ENCODE assay signal across 21 mouse cellular contexts in genomic region chr4:53408821-53409220, GRCm38 (mm10). TPM values are rescaled to one million over a fixed set of nuclear protein-coding genes. Genes with fewer than 3 reads are reported as not detected.
A peak's percentile ranks its signal among the peaks of the same experiment; 100 is the strongest.
DNase-seq lines count a peak whose midpoint lies in the region; ATAC-seq and TF ChIP-seq lines count a peak whose summit lies in the region.
"Had no signal": no experiment of that assay in that cellular context is flagged by ENCODE, and none has a peak within 500 bp of the region (broad histone marks: within the 10 kb centered on the region; RNA-seq: fewer than 3 reads in every experiment).

No protein-coding gene starts in this region.

- no peaks in the 10 kb centered on the region for H3K27me3 ChIP-seq in forebrain, embryonic 16.5 days (replicated peaks; ENCODE audit: control insufficient read depth, insufficient read depth, low read length)
- no peaks in the 10 kb centered on the region for H3K27me3 ChIP-seq in forebrain, embryonic 15.5 days
- no peaks in the 10 kb centered on the region for H3K27me3 ChIP-seq in hindbrain, embryonic 16.5 days (replicated peaks; ENCODE audit: control insufficient read depth, insufficient read depth, low read length)
- no peaks in the 10 kb centered on the region for H3K27me3 ChIP-seq in hindbrain, embryonic 12.5 days
- H3K27me3 ChIP-seq in myocyte (ENCODE audit: control insufficient read depth, insufficient read depth, insufficient read length): no peaks in the 10 kb centered on the region
- H3K27me3 ChIP-seq: embryonic facial prominence, embryonic 12.5 days; forebrain, embryonic 12.5 days had no signal

- H3K4me3 ChIP-seq in forebrain, embryonic 16.5 days (replicated peaks; ENCODE audit: low read length): no peak overlapping the region
- H3K4me3 ChIP-seq in forebrain, embryonic 15.5 days: no peak overlapping the region
- H3K4me3 ChIP-seq in hindbrain, embryonic 16.5 days (ENCODE audit: low read length): no peak overlapping the region
- H3K4me3 ChIP-seq in hindbrain, embryonic 12.5 days: no peak overlapping the region
- H3K4me3 ChIP-seq in myocyte: no peak overlapping the region
- H3K4me3 ChIP-seq: embryonic facial prominence, embryonic 10.5 days; embryonic facial prominence, embryonic 12.5 days; erythroblast, embryonic 14.5 days; forebrain, embryonic 10.5 days; forebrain, embryonic 12.5 days had no signal

- no peaks in the 10 kb centered on the region for H3K9me3 ChIP-seq in forebrain, embryonic 16.5 days (ENCODE audit: control insufficient read depth, low read length)
- H3K9me3 ChIP-seq in forebrain, embryonic 15.5 days: no peaks in the 10 kb centered on the region
- H3K9me3 ChIP-seq in hindbrain, embryonic 16.5 days (ENCODE audit: control insufficient read depth, low read length): no peaks in the 10 kb centered on the region
- H3K9me3 ChIP-seq in hindbrain, embryonic 12.5 days (replicated peaks): no peaks in the 10 kb centered on the region
- H3K9me3 ChIP-seq: embryonic facial prominence, embryonic 10.5 days; embryonic facial prominence, embryonic 12.5 days; forebrain, embryonic 10.5 days; forebrain, embryonic 12.5 days had no signal

- no peaks in the 10 kb centered on the region for H3K4me1 ChIP-seq in forebrain, embryonic 16.5 days (replicated peaks; ENCODE audit: control insufficient read depth, insufficient read depth, low read length)
- no peaks in the 10 kb centered on the region for H3K4me1 ChIP-seq in forebrain, embryonic 15.5 days
- H3K4me1 ChIP-seq in hindbrain, embryonic 16.5 days (ENCODE audit: control insufficient read depth, insufficient read depth, low read depth, low read length): no peaks in the 10 kb centered on the region; the same call in 1 of the 2 replicates
- H3K4me1 ChIP-seq in hindbrain, embryonic 12.5 days: no peaks in the 10 kb centered on the region
- H3K4me1 ChIP-seq: forebrain, embryonic 12.5 days had no signal

- no peak overlapping the region for H3K27ac ChIP-seq in forebrain, embryonic 16.5 days (ENCODE audit: low read length)
- H3K27ac ChIP-seq in forebrain, embryonic 15.5 days (replicated peaks): no peak overlapping the region
- H3K27ac ChIP-seq in hindbrain, embryonic 16.5 days (ENCODE audit: low read depth, low read length): no peak overlapping the region
- H3K27ac ChIP-seq in hindbrain, embryonic 12.5 days: no peak overlapping the region
- H3K27ac ChIP-seq: embryonic facial prominence, embryonic 10.5 days; embryonic facial prominence, embryonic 12.5 days; forebrain, embryonic 10.5 days; forebrain, embryonic 12.5 days had no signal

- intact Hi-C loops in left cerebral cortex, postnatal 10 days (cut with DNase I): no loop called here

- peak; percentile 62 for DNase-seq in A20 (ENCODE audit: low read depth, low spot score)
- DNase-seq in left cerebral cortex, postnatal 10 days (ENCODE audit: extremely low spot score in 1 of 2, low spot score in 2 of 2): no peak
- DNase-seq: adrenal gland, postnatal 10 days; adrenal gland, postnatal 25 days; cerebellum, adult 11 months; cerebellum, adult 18-20 months; cerebellum, adult 8-10 months; cerebellum, adult 9-11 months; cerebellum, postnatal 14 days; cerebellum, postnatal 36 days had no signal

- no peak overlapping the region for H3K9ac ChIP-seq in forebrain, embryonic 16.5 days (replicated peaks; ENCODE audit: low read depth, low read length)
- H3K9ac ChIP-seq in forebrain, embryonic 15.5 days (replicated peaks): no peak overlapping the region
- no peak overlapping the region for H3K9ac ChIP-seq in hindbrain, embryonic 16.5 days (ENCODE audit: low read depth, low read length)
- no peak overlapping the region for H3K9ac ChIP-seq in hindbrain, embryonic 12.5 days
- H3K9ac ChIP-seq: embryonic facial prominence, embryonic 12.5 days; forebrain, embryonic 12.5 days had no signal

- no peak overlapping the region for H3K4me2 ChIP-seq in forebrain, embryonic 16.5 days (ENCODE audit: low read length)
- no peak overlapping the region for H3K4me2 ChIP-seq in forebrain, embryonic 15.5 days (replicated peaks)
- no peak overlapping the region for H3K4me2 ChIP-seq in hindbrain, embryonic 16.5 days (ENCODE audit: low read length)
- no peak overlapping the region for H3K4me2 ChIP-seq in hindbrain, embryonic 12.5 days (replicated peaks)
- H3K4me2 ChIP-seq in myocyte (ENCODE audit: low read depth): peak overlapping the region; percentile 61
- H3K4me2 ChIP-seq: embryonic facial prominence, embryonic 12.5 days; forebrain, embryonic 12.5 days had no signal

- no peak for TF ChIP-seq POLR2A in myocyte (IDR thresholded peaks at IDR 0.05; ENCODE audit: insufficient read length, low read depth)

- ATAC-seq in forebrain, embryonic 16.5 days: 0 out of 2 replicates have a peak, but pooled peaks have one; percentile 10
- no peak for ATAC-seq in forebrain, embryonic 15.5 days (replicated peaks)
- ATAC-seq in hindbrain, embryonic 16.5 days: 0 out of 2 replicates have a peak, but pooled peaks have one; percentile 20
- ATAC-seq in hindbrain, embryonic 12.5 days (ENCODE audit: low FRiP score): no peak
- ATAC-seq: forebrain, embryonic 14.5 days had no signal

- H3K36me3 ChIP-seq in forebrain, embryonic 16.5 days (ENCODE audit: control insufficient read depth, insufficient read depth): no peaks in the 10 kb centered on the region
- no peaks in the 10 kb centered on the region for H3K36me3 ChIP-seq in forebrain, embryonic 15.5 days
- H3K36me3 ChIP-seq in hindbrain, embryonic 16.5 days (ENCODE audit: control insufficient read depth, insufficient read depth, low read length): no peaks in the 10 kb centered on the region
- no peaks in the 10 kb centered on the region for H3K36me3 ChIP-seq in hindbrain, embryonic 12.5 days
- no peaks in the 10 kb centered on the region for H3K36me3 ChIP-seq in myocyte (ENCODE audit: control insufficient read depth, insufficient read depth)
- H3K36me3 ChIP-seq: embryonic facial prominence, embryonic 10.5 days; embryonic facial prominence, embryonic 12.5 days; forebrain, embryonic 10.5 days; forebrain, embryonic 12.5 days had no signal

- WGBS in forebrain, embryonic 16.5 days: 51% methylated on average over 8 of the region's 8 CpGs
- 53% methylated on average over 8 of the region's 8 CpGs for WGBS in forebrain, embryonic 15.5 days
- WGBS in hindbrain, embryonic 16.5 days: 75% methylated on average over 8 of the region's 8 CpGs
- 84% methylated on average over 8 of the region's 8 CpGs for WGBS in hindbrain, embryonic 12.5 days

- no peaks in the 10 kb centered on the region for H3K79me2 ChIP-seq in myocyte (ENCODE audit: control insufficient read depth, insufficient read depth)

- H3ac ChIP-seq in myocyte (ENCODE audit: control insufficient read depth, insufficient read length): no peak overlapping the region

TF ChIP-seq in myocyte, 11 proteins besides CTCF, POLR2A, EP300 and RAD21:
- no peak for TF ChIP-seq SRF (IDR thresholded peaks at IDR 0.05; ENCODE audit: control insufficient read depth, insufficient read length, low read depth)
- no peak for TF ChIP-seq USF1 (IDR thresholded peaks at IDR 0.05; ENCODE audit: low read depth)
- TF ChIP-seq E2F4 (IDR thresholded peaks at IDR 0.05; ENCODE audit: insufficient read depth): no peak
- no peak for TF ChIP-seq TCF3 (IDR thresholded peaks at IDR 0.05; ENCODE audit: insufficient read length, low read depth)
- no peak for TF ChIP-seq TCF12 (IDR thresholded peaks at IDR 0.05; ENCODE audit: insufficient read depth, poor library complexity, severe bottlenecking)
- TF ChIP-seq MAX (IDR thresholded peaks at IDR 0.05; ENCODE audit: low read depth): no peak
- no peak for TF ChIP-seq REST (IDR thresholded peaks at IDR 0.05; ENCODE audit: insufficient read depth, insufficient read length)
- TF ChIP-seq MYOD1 (IDR thresholded peaks at IDR 0.05; ENCODE audit: control insufficient read depth in 1 of 3, insufficient read length in 2 of 3, low read depth in 2 of 3): no peak
- no peak for TF ChIP-seq POLR2AphosphoS2 (IDR thresholded peaks at IDR 0.05; ENCODE audit: insufficient read length, low read depth)
- no peak for TF ChIP-seq MYOG (IDR thresholded peaks at IDR 0.05; ENCODE audit: control insufficient read depth in 1 of 3, insufficient read depth in 1 of 3, insufficient read length in 2 of 3, low read depth in 2 of 3)
- no peak for TF ChIP-seq CEBPB (IDR thresholded peaks at IDR 0.05; ENCODE audit: insufficient read depth, poor library complexity, severe bottlenecking)

RNA-seq across cellular contexts. Expression of gene Slc44a1, which starts 31.4 kb away (rescaled TPM):
- polyA plus RNA-seq in forebrain, embryonic 16.5 days (2015; fragmentation: Nextera tagmentation; extraction: Ambion mirVana): 13.7 and 19.6 TPM in 2 replicates
- 15.8 and 16.7 TPM in 2 replicates for polyA plus RNA-seq in forebrain, embryonic 15.5 days (2015; fragmentation: Nextera tagmentation; extraction: Ambion mirVana)
- 4.8 and 10.7 TPM in 2 replicates for polyA plus RNA-seq in hindbrain, embryonic 16.5 days (2015; fragmentation: Nextera tagmentation; extraction: Ambion mirVana)
- polyA plus RNA-seq in hindbrain, embryonic 12.5 days (2016; fragmentation: Nextera tagmentation; extraction: Ambion mirVana): 21.4 and 22.0 TPM in 2 replicates
- 43.7 TPM for polyA plus RNA-seq in myocyte (2012; fragmentation: generic; extraction: Trizol)
- 10 to 100 TPM; 51.4 to 57.3 TPM for total RNA-seq in left cerebral cortex, postnatal 10 days (2021)

Comparison
In these comparisons a context has a peak if more than half of its experiments do, and no peak if none do; other contexts are left out.
1. ATAC-seq: peak in forebrain, embryonic 16.5 days (single experiment) and hindbrain, embryonic 16.5 days (single experiment); none in forebrain, embryonic 15.5 days (single experiment) and hindbrain, embryonic 12.5 days (single experiment).